Mouse (Mus musculus): ENCODE data around the gene Eml3. TPM values are rescaled to one million over a fixed set of nuclear protein-coding genes. Genes with fewer than 3 reads are reported as not detected.

Eml3 gene
- polyA plus RNA-seq, 1 experiment from 2014 or later = 16.0 TPM

DNA sequence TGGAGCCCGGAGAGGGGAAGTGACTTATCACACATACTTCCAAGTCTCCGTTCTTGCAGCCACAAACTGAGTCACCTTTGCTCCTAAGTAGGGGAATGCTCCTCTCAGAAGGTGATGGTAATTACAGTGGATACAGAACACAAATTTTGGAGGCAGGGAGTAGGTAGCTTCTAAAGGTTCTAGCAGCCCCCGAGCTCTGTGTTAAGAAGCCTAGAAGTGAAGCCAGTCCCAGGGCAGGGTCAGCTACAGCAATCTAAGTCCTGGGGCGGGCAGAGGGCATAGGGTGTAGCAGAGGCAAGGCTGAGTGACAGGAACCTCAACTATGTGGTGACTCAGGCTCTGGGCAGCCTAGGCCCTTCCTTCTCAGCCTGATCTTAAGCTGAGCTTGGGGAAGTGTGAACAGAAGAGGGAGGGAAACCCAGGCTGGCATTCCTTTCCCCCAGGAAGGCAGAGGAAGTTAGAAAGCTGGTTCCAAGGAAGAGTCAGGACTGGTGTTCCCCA lies 53.8 kb downstream of the Eml3 start:
- 14% methylated on average over 4 of the region's 4 CpGs for WGBS
- Histone ChIP-seq H3K27ac (ENCODE audit: low read length) (peak overlapping the region; percentile 64), H3K9ac (ENCODE audit: low read length) (peak overlapping the region; percentile 56; the same call in 1 of the 2 replicates), H3K9me3 (replicated peaks; ENCODE audit: control insufficient read depth, low read length) (no peaks in the 10 kb centered on the region), H3K36me3 (ENCODE audit: control insufficient read depth, insufficient read depth) (peaks cover 11% of the 10 kb centered on the region), H3K4me1 (ENCODE audit: control insufficient read depth, insufficient read depth, low read length) (peaks cover 65% of the 10 kb centered on the region), H3K4me2 (ENCODE audit: low read depth, low read length) (no peak overlapping the region), H3K27me3 (ENCODE audit: control insufficient read depth, insufficient read depth, low read length) (no peaks in the 10 kb centered on the region), H3K4me3 (ENCODE audit: low read length) (no peak overlapping the region)
- ATAC-seq (replicated peaks; ENCODE audit: extremely low read depth, insufficient read depth, low FRiP score) = 0 out of 2 replicates have a peak, but pooled peaks have one; percentile 10

DNA sequence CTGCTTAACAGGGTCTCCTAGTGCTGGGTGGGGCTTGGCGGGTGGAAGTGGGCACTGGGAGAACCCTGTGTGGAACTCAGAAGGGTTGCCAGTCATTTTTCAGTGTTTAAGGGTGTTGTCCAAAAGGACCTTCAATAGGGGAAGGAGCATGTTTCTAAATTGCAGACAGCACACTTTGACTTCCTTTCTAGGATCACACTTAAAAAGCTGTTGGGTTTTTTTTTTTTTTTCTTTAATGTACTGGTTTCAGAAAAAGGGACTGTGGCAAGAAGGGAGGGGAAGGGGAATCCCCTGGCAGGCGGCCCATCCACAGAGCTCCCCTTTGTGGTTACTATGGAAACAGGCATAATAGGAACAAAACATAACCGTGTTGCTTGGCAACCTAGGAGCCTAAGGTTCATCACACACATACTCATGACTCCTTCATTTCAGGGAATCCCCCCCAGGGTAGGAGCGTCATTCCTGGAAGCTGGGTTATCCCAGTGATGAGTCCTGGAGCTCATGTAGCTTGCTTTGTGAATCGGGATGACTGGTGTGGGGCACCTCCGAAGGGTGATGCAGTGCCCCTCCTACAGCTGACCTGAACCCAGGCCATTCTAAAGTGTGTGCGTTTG lies 55.0 kb downstream of the Eml3 start:
- no peak overlapping the region for H3K4me2 ChIP-seq (ENCODE audit: low read depth, low read length)
- WGBS = 24% methylated on average over 7 of the region's 7 CpGs
- peaks cover 71% of the 10 kb centered on the region for H3K4me1 ChIP-seq (ENCODE audit: control insufficient read depth, insufficient read depth, low read length)
- H3K36me3 ChIP-seq (ENCODE audit: control insufficient read depth, insufficient read depth) = peaks cover 1% of the 10 kb centered on the region; the same call in 1 of the 2 replicates
- H3K9me3 ChIP-seq (replicated peaks; ENCODE audit: control insufficient read depth, low read length) = no peaks in the 10 kb centered on the region
- ATAC-seq (replicated peaks; ENCODE audit: extremely low read depth, insufficient read depth, low FRiP score) = no peak
- H3K4me3 ChIP-seq (ENCODE audit: low read length) = no peak overlapping the region
- peak overlapping the region; percentile 32; the same call in 1 of the 2 replicates for H3K9ac ChIP-seq (ENCODE audit: low read length)
- peak overlapping the region; percentile 35; the same call in 1 of the 2 replicates for H3K27ac ChIP-seq (ENCODE audit: low read length)
- H3K27me3 ChIP-seq (ENCODE audit: control insufficient read depth, insufficient read depth, low read length) = no peaks in the 10 kb centered on the region

DNA sequence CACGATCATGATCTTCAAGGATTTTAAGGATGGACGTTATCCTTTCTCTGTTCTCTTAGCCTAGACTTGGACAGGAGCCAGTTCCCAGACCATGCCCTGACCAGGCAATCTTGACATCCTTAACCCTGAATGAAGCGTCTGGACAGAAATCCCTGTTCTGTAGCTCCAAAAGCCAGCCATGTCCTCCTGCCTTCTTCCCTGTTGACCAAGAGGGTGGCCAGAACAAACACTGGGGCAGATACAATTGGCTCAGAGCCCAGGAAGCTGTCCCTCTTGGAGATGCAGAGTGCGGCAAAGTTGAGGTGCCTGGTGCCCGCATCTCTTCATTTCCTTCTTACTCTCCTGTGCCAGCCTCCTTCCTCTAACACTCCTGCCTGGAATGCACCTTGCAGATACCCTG lies 56.5 kb downstream of the Eml3 start:
- Histone ChIP-seq H3K36me3 (ENCODE audit: control insufficient read depth, insufficient read depth) (no peaks in the 10 kb centered on the region), H3K4me3 (ENCODE audit: low read length) (no peak overlapping the region), H3K9ac (ENCODE audit: low read length) (no peak overlapping the region), H3K4me1 (ENCODE audit: control insufficient read depth, insufficient read depth, low read length) (peaks cover 68% of the 10 kb centered on the region), H3K27ac (ENCODE audit: low read length) (no peak overlapping the region), H3K9me3 (replicated peaks; ENCODE audit: control insufficient read depth, low read length) (no peaks in the 10 kb centered on the region), H3K27me3 (ENCODE audit: control insufficient read depth, insufficient read depth, low read length) (no peaks in the 10 kb centered on the region), H3K4me2 (ENCODE audit: low read depth, low read length) (no peak overlapping the region)
- no peak for ATAC-seq (replicated peaks; ENCODE audit: extremely low read depth, insufficient read depth, low FRiP score)
- 36% methylated on average over 5 of the region's 5 CpGs for WGBS

DNA sequence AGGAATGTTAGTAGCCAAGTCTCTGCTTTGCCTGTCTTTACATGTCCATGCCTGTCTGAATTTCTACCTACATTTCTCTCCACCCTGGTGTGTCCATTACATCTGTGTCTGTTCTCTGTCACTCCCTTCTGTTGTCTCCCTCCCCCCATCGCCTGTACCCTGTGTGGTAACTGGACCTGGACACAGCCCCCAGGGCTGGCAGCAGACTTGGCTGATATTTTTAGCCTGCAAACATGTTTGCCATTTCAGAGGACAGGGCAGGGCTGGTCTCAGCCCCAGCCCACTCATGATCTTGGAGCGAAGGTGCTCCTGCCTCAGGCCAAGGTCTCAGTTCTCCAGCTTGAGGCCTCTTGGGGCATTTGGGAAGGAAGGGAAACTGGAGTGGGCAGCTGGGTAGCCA lies 58.5 kb downstream of the Eml3 start:
- H3K4me3 ChIP-seq (ENCODE audit: low read length) = no peak overlapping the region; the same call in 1 of the 2 replicates
- 33% methylated on average over 2 of the region's 2 CpGs for WGBS
- H3K27me3 ChIP-seq (ENCODE audit: control insufficient read depth, insufficient read depth, low read length) = no peaks in the 10 kb centered on the region
- peak; percentile 3; the same call in 1 of the 2 replicates for ATAC-seq (replicated peaks; ENCODE audit: extremely low read depth, insufficient read depth, low FRiP score)
- peak overlapping the region; percentile 99 for H3K27ac ChIP-seq (ENCODE audit: low read length)
- peak overlapping the region; percentile 82 for H3K4me2 ChIP-seq (ENCODE audit: low read depth, low read length)
- peaks cover 70% of the 10 kb centered on the region for H3K4me1 ChIP-seq (ENCODE audit: control insufficient read depth, insufficient read depth, low read length)
- no peaks in the 10 kb centered on the region for H3K36me3 ChIP-seq (ENCODE audit: control insufficient read depth, insufficient read depth)
- no peaks in the 10 kb centered on the region for H3K9me3 ChIP-seq (replicated peaks; ENCODE audit: control insufficient read depth, low read length)
- peak overlapping the region; percentile 97 for H3K9ac ChIP-seq (ENCODE audit: low read length)

DNA sequence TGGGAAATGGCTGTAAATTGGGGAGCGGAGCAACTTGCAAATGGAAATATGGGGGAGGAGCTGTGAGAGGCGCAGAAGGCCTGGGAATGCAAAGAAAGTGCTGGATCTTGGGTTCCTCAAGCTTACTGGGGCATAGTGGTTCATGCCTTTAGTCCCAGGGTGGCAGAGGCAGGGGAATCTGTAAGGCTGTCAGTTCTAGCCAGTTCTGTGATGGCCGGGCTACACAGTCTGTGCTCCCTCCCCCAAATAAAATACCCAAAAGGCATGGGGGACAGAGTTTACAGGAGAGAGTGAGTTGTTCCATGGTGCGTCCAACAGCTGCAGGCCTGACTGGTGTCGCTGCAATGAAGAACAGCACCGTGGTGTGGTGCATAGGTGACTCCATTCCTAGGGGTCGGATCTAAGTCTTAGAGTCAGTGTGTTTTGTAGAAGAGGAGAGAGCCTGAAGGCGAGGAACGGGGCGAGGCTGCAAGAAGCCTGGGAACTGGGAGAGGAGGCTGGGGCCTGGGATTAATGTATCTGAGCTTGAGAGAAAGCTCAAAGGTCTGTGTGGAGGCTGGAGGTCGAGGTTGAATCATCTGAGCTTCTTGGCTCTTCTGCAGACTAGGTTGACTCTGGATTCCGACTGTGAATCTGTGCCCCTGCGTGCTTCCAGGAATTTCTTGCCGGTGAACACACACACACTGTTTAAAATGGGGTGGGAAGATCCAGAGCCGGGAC lies 59.2 kb downstream of the Eml3 start:
- Histone ChIP-seq H3K9ac (ENCODE audit: low read length) (peak overlapping the region; percentile 97), H3K36me3 (ENCODE audit: control insufficient read depth, insufficient read depth) (no peaks in the 10 kb centered on the region), H3K4me1 (ENCODE audit: control insufficient read depth, insufficient read depth, low read length) (peaks cover 69% of the 10 kb centered on the region), H3K27me3 (ENCODE audit: control insufficient read depth, insufficient read depth, low read length) (no peaks in the 10 kb centered on the region), H3K27ac (ENCODE audit: low read length) (peak overlapping the region; percentile 99), H3K4me2 (ENCODE audit: low read depth, low read length) (peak overlapping the region; percentile 82), H3K4me3 (ENCODE audit: low read length) (peak overlapping the region; percentile 89), H3K9me3 (replicated peaks; ENCODE audit: control insufficient read depth, low read length) (no peaks in the 10 kb centered on the region)
- WGBS = 26% methylated on average over 15 of the region's 15 CpGs
- no peak for ATAC-seq (replicated peaks; ENCODE audit: extremely low read depth, insufficient read depth, low FRiP score)

DNA sequence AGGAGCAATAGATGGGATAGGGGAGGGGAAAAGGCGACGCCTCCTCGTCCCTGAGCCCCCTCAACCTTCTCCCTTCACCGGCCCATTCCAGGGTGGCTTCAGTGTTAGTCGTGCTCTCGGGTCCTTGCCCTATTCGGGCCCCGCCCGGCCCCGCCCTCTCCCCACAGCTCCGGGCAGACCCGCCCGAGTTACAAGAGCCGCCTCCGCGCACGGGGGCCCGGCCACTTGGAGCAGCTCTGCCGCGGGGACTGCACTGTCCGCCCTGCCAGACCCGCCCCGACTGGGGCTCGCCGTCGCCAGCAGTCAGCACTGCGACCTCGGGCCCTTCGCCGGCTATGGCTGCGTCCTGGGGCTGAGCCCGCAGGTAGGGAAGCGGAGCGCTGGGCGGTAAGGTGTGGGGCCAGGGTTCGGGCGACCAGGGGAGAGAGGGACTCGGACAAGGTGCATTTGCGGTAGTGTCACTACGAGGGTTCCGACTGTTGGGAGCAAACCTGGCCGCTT lies 59.8 kb downstream of the Eml3 start, which contains the start of gene Ahnak:
Ahnak (plus strand) TSS at position 219 of the 501 bp plus-strand sequence.
- peak within 1 kb of the TSS; percentile 97 for H3K9ac ChIP-seq (ENCODE audit: low read length)
- H3K4me1 ChIP-seq (ENCODE audit: control insufficient read depth, insufficient read depth, low read length) = peaks cover 69% of the 10 kb centered on the region
- no peaks in the 10 kb centered on the region for H3K9me3 ChIP-seq (replicated peaks; ENCODE audit: control insufficient read depth, low read length)
- ATAC-seq (replicated peaks; ENCODE audit: extremely low read depth, insufficient read depth, low FRiP score) = peak; percentile 77
- H3K4me3 ChIP-seq (ENCODE audit: low read length) = peak within 1 kb of the TSS; percentile 89
- WGBS = under 1% methylated on average over 42 of the region's 42 CpGs
- peak within 1 kb of the TSS; percentile 82 for H3K4me2 ChIP-seq (ENCODE audit: low read depth, low read length)
- H3K27me3 ChIP-seq (ENCODE audit: control insufficient read depth, insufficient read depth, low read length) = no peaks in the 10 kb centered on the region
- H3K36me3 ChIP-seq (ENCODE audit: control insufficient read depth, insufficient read depth) = no peaks in the 10 kb centered on the region
- H3K27ac ChIP-seq (ENCODE audit: low read length) = peak within 1 kb of the TSS; percentile 99

DNA sequence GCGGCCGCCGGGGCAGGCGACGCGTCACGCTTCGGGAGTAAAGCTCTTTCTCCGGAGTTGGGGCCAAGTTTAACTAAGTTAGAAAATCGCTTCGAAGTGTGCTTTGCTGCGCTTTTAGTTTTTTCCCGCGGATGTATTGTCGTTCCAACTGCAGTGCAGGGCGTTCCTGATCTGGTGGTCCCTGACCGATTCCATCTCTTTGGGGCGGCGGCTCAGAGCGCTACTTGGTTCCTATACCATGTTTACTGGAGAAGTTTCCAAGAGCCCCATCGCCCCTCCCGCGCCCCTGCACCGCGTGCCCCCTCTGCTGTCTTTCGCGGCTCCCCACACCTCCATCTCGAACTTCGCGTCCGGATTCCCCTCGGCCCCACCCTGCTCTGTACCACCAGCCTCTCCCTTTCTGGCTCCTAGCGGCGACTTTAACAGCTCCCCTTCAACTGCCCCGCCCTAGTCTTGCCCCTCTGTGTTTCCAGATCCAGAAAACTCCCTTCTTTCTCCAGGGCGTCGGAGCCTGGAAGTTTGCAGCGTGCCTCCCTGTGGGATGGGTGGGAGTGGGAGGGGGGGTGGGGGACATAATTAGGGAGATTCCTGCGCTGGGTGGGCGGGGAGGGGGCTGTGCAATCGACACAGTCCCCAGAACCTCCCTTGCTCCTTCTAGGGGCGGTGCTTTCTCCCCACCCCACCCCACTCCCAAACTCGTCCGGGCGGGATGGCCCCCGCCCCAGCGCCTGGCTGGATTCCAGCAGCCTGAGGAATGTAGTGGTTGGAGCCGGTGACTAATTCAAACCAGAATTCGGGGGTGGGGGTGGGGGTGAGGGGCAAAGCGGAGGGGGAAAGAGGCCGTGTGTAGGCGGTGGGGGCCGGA lies 60.4 kb downstream of the Eml3 start:
- H3K9me3 ChIP-seq (replicated peaks; ENCODE audit: control insufficient read depth, low read length) = no peaks in the 10 kb centered on the region
- H3K36me3 ChIP-seq (ENCODE audit: control insufficient read depth, insufficient read depth) = no peaks in the 10 kb centered on the region
- H3K4me3 ChIP-seq (ENCODE audit: low read length) = peak overlapping the region; percentile 89
- peak; percentile 68 for ATAC-seq (replicated peaks; ENCODE audit: extremely low read depth, insufficient read depth, low FRiP score)
- no peaks in the 10 kb centered on the region for H3K27me3 ChIP-seq (ENCODE audit: control insufficient read depth, insufficient read depth, low read length)
- H3K4me1 ChIP-seq (ENCODE audit: control insufficient read depth, insufficient read depth, low read length) = peaks cover 69% of the 10 kb centered on the region
- H3K9ac ChIP-seq (ENCODE audit: low read length) = peak overlapping the region; percentile 97
- H3K27ac ChIP-seq (ENCODE audit: low read length) = peak overlapping the region; percentile 99
- under 1% methylated on average over 53 of the region's 53 CpGs for WGBS
- peak overlapping the region; percentile 82 for H3K4me2 ChIP-seq (ENCODE audit: low read depth, low read length)

DNA sequence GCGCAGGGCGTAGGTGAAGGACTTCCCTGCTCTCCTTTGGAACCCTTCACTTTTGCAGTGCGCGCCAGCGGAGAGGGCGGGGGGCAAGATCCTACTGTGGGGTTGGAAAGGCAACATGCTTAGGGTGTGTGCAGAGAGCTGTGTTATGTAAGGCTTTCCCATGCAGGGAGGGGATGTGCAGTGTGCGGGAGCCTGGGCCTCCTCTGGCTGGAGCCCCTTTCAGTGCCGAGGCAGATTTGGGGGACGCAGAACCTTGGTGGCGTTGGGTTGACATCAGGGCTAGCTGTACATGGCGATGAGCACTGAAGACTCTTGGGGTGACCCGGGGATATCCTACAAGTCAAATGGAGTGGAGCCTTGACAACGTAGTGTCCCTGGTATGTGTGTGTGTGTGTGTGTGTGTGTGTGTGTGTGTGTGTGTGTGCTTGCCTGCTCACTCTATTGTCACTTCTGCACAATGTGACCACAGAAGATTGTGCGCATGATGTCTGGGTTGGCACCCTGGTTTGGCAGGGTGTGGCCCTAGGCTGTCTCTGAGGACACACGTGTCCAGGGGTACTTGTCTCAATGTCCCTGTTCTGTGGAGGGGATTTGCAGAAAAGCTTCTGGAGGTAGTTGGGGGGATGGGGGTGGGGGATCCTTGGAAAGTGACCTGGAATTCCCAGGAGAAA lies 61.2 kb downstream of the Eml3 start:
- Histone ChIP-seq H3K4me3 (ENCODE audit: low read length) (peak overlapping the region; percentile 89), H3K27me3 (ENCODE audit: control insufficient read depth, insufficient read depth, low read length) (no peaks in the 10 kb centered on the region), H3K4me1 (ENCODE audit: control insufficient read depth, insufficient read depth, low read length) (peaks cover 71% of the 10 kb centered on the region), H3K4me2 (ENCODE audit: low read depth, low read length) (peak overlapping the region; percentile 82), H3K9me3 (replicated peaks; ENCODE audit: control insufficient read depth, low read length) (no peaks in the 10 kb centered on the region), H3K9ac (ENCODE audit: low read length) (peak overlapping the region; percentile 97), H3K36me3 (ENCODE audit: control insufficient read depth, insufficient read depth) (no peaks in the 10 kb centered on the region), H3K27ac (ENCODE audit: low read length) (peak overlapping the region; percentile 99)
- ATAC-seq (replicated peaks; ENCODE audit: extremely low read depth, insufficient read depth, low FRiP score) = peak; percentile 26
- WGBS = 13% methylated on average over 15 of the region's 15 CpGs

Measured in heart, embryonic 16.5 days (tissue).